Mouse (Mus musculus): ENCODE measurements around the gene Slc3a2.

GRCm38 (mm10) chr19:8708954-8709353 lies 14.2 kb downstream of the Slc3a2 start:
- TF ChIP-seq CTCF (IDR thresholded peaks at IDR 0.05; ENCODE audit: borderline replicate concordance, extremely low read depth, insufficient read depth, insufficient read length) (no peak), POLR2A (IDR thresholded peaks at IDR 0.05; ENCODE audit: borderline replicate concordance, extremely low read depth, insufficient read depth, insufficient read length, poor library complexity, severe bottlenecking) (no peak)

Data from brain, embryonic 14.5 days (tissue).